Mouse (Mus musculus): ENCODE measurements around the gene Olfml3.

Olfml3 gene

DNA sequence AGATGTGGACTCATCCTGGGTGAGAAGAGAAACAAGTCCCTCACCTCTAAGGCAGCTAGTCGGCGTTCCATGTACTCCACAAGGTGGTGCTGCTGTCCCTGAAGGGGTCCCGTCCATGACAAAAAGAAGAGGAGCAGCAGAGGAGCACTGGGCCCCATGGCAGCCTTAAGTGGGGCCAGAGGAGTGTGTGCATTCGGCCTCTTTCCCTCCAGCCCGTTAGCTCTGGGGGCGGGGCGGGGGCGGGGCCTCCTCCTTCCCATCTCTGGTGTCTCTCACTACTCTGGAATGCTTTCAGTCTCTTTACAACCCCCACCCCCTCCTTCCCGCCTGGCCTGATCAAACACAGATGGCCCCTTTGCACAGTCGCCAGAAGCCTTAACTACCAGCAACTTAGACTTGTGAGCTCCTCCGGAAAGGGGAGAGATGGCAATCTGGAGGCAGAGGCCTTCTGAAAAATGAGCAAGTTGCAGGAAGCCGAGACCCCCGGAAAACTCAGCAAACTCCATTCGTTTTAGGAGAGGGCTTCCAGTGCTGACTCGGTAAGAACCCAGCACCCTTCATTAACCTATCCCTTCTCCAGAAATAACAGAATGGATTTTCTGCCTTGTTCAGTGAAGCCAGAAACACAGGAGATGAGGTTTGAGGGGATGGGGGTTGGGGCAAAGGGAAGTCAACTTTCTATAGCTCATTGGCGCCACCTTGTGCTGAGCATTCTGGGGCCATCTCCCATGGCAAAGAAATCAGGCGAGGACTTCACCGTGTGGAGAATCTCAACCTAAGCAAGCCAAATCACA is at the start of gene Olfml3:
Gene Olfml3 (minus strand): TSS at position 224 of the 794 bp plus-strand sequence.
- DNase-seq (ENCODE audit: low spot score): peak; percentile 91

DNA sequence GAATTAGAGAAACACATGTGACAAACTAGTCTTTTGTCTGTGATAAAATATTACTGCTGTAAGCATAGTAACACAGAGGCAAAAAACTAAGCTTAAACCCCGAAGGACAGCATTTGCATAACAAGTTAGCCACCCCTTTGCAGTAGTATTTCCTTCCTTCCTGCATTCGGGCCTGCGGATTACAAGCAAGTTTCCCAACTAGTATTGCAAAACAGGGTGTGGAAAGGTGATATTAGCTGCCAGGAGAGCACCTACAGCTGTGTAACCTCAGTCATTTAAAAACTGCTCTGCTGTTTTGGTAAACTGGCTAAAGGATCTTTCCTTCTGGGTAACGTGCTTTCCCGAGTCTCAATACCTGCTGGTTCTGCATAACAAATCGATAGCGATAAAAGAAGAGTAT is 49.4 kb upstream of the Olfml3 start:
- no peak for DNase-seq (ENCODE audit: low spot score)

DNA sequence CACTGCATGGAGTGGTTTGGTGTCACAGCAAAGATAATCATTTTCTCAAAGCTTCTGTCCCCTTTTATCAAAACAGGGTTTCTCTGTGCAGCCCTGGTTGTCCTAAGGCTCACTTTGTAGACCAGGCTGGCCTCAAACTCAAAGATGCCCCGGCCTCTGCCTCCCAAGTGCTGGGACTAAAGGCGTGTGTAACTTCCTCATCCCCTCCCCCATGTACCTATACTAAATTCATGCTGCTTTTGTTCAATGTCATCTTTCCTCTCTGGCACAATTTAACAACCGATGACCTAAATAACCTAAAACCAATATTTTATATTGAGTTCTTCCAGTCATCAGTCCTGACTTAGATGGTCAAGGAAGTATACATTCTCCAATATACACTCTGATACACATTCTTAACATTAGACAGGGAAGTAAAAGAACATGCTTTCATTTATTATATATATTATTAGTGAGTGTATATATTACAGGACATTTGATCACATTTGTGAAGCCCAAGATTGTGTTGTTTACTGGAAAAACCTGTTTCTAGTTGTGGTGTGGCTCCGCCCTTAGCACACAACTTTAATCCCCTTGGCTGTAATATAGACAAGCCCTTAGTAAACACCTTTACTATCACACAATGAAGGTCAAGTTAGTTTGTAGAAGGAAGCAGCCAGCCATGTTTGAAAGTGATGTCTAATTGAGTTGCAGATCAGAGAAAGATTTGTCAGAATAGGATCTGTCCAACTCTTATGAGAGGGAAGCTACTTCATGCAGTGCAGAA is 45.2 kb upstream of the Olfml3 start:
- DNase-seq (ENCODE audit: low spot score): no peak

DNA sequence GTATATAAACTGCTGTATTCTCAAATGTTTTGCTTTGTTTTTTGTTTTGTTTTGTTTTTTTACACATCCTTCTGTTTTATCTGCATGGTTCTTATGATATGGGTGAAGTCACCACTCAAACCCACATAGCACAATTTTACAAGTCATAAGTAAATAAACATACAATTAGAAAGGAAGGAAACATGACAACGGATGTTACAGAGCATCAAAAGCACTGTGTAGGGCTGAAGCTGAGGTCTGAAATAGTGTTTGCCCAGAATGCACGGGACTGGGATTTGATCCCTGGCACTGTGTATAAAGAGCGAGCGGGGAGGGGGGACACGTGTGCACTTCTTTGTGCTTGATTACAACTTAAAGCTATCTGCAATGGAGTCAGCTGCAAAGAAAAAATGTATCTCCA is 43.0 kb upstream of the Olfml3 start:
- no peak for DNase-seq (ENCODE audit: low spot score)

DNA sequence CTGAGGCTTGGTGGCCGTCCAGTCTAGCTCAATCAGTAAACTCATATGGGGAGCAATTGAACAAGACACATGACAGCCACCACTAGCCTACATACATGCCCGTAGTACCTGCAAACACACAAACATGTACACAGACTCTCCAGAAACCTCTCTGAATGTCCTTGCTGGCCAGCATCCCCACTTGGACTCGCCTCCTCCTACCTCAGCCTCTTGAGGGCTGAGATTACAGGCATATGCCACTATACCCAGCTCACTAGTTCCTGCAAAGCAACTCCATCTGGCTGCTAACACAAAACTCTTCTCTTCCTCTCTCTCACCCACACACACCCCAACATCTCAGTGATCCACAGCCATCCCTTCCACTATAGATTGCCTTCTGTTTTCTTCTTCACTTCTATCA is 42.5 kb upstream of the Olfml3 start:
- no peak for DNase-seq (ENCODE audit: low spot score)

DNA sequence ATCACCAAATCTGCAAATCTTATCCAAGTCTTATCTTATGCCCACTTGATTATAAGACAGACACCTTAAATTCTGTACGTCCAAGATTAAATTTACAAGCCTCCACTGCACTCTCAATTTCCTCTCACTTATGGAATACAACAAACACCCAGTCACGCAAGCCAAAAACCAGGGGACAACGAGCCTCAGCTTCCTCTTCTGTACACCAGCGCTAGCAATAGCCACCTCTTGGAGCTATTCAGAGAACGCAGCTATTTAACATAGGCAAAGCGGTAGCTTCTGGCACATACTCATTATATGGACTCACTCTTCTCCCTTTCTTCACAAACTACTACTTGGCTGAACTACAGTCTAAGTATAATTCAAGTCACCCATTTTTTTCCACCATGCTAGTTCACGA is 41.4 kb upstream of the Olfml3 start:
- DNase-seq (ENCODE audit: low spot score): no peak

DNA sequence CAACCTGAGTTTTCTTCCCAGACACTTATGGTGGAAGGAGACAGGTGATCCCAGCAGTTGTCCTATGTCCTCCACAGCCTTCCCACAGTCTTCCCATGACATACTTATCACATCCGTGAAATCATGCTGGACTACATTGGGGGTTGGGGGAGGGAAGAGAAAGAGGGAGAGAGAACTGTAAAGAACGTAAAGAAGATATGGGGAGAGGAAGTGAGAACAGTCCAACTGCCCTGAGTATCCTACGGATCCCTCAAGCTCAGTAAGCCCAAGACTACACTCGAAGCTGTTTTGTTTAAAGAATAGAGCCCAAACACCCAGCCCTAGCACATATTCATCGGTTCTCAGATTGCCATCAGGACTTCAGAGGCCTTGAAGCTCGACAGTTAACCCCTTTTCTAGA is 40.9 kb upstream of the Olfml3 start:
- no peak for DNase-seq (ENCODE audit: low spot score)

DNA sequence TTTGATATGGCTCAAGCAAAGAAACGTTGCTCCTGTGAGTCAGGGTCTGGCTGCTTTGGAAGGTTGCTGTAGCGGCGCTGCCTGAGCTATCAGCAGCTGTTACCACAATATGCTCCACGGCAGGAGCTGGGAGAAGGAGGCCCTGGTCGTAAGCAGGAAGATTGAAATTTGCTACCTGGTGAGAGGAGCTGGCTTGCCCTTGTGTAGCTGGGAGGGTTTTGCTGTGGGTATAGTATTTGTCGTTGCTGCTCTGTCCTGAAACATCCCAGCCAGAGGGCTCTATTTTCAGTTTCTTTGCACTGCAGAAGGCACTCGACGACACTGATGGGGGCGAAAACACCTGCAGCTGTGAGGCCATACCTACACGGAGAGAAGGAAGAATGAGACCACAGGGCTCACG is 40.1 kb upstream of the Olfml3 start:
- DNase-seq (ENCODE audit: low spot score): no peak

DNA sequence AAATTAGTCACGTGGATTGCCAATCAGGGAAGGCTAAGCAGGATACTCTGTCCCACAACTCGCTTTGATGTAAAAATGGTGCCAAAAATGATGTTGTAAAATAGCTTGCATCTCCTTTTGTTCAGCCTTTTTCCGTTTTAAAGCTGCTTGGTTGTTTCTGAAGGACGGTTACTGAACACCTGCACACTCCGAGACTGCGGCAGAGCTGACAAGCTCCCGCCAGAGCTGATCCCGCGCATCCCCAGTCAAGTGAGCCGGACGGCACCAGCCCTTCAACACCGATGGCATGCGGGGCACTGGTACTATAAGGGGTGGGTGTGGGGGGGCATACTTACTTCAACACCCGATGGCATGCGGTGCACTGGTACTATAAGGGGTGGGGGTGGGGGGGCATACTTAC is 36.2 kb upstream of the Olfml3 start:
- DNase-seq (ENCODE audit: low spot score): no peak

DNA sequence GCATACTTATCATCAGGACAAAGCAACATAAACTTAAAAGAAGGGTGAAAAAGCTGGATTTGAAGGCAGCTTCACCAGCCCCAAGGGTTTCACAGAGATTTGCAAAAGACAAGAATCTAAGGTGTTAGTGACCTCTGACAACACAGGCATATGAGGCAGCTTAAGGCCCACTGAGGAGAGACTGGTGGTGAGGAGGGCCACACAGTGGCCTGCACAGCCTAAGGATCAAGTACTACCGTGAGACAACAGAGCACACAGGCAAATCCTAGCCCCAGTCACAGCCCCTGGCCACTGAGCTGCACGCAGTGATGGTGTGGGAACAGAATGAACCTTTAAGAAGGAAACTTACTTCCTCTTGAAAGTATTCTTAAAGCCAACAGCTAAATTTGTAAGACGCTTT is 35.7 kb upstream of the Olfml3 start:
- no peak for DNase-seq (ENCODE audit: low spot score)

DNA sequence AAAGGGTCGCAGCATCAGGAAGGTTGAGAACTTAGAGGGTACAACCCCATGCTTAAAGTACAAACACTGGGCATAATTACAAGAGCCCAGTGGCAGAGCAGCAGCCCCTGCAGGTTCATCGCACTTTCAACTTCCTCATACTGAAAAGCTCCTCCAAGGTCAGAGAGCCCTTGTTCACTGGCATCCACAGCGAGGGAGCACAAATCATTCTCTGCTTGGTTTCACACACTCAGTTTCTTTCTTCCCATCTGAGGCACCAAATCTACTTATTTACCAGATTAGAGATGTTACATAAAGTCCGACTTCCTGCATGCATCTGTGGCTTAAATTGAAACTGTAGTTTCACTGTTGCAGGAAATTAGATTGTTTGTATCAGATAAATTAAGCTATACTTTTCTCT is 35.0 kb upstream of the Olfml3 start:
- DNase-seq (ENCODE audit: low spot score): no peak

DNA sequence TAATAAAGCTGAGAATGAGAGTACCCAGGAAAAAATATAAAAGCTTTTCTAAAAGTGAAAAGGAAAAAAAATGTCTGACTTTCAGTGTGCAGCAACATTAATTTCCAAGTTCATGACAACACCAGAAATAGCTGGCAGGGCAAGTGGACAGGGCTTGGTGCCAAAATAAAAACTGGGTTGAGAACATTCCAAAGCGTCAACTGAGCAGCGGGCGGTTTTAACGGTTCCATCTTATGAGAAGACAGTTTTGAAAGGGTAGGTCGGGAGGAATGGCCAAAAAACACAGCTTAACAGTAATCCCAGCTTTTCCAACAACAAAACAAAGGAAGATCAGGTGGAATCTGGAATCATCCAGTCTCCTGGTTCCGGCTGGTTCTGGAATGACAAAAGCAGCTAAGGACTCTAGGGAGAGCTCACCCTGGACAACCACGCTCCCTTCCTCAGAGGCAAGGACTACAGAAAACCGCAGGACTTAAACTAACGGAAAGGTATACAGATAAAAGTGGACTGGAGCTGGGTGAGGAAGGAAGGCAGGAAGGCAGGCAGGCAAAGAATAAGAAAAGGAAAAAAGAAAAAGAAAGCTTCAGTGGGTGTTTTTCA is 33.8 kb upstream of the Olfml3 start:
- DNase-seq (ENCODE audit: low spot score): no peak

DNA sequence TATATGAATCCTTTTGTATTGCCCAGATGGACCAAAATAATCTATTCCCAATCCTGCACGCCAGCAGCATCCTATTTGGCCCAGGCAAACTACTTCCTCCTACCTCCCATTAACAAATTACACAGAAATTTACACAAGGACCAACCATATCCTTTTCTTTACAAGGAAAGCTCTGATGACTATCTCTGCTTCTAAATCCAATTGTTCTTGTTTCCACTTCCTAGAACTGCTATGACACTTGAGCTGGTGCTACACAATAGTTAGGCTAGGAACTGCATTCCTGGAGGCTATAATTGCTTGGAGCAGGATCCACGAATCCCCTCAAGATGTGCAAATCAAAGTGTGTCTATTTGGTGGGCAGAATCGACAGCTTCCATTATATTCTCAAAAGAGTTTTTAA is 29.0 kb upstream of the Olfml3 start:
- DNase-seq (ENCODE audit: low spot score): no peak

DNA sequence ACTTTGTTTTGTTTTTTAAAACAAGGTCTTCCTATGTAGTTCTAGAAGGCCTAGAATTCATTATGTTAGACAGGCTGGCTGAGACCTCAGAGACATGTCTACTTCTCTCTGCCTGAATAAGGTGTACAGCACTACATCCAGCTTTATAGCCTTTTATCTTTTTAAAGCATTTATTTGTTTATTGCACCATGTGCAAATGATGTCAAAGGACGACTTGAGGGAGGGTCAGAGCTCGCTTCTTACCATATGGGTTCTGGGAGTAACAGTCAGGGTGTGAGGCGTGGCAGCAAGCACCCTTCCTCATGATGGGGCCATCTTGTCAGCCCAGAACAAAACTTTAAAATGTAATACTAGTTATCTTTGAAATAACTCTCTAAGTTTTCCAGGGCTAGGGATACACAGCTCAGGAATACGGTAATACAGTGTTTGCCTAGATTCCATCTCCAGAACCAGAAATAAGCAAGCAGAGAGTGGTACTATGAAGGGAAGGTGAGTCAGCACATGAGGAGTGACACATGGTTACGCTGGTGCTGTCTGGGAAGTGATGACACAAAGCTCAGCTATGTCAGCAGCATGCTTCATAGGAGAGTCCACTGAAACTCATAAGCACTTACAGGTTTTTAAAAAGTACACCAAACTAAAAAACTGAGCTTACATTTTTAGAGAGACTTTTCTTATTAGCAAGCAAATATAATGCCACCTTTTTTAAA is 21.6 kb upstream of the Olfml3 start:
- DNase-seq (ENCODE audit: low spot score): no peak

DNA sequence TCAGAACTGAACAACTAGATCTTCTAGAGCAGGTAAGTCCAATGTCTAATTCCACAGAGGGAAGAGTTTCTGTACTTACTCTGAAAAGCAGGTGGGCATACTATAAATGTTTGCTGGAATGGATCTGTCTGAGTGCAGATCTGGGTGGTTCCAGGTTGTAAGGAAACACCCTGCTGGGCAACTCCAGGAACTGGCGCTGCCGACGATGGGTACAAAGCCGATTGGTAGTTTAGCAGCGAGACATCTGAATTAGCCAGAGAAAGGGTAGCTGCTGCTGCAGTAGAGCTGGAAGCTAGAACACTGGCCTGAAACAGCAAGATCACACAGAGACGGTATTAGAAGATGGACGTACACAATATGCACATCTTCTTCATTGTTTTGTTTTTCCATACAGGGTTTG is 20.7 kb upstream of the Olfml3 start:
- no peak for DNase-seq (ENCODE audit: low spot score)

DNA sequence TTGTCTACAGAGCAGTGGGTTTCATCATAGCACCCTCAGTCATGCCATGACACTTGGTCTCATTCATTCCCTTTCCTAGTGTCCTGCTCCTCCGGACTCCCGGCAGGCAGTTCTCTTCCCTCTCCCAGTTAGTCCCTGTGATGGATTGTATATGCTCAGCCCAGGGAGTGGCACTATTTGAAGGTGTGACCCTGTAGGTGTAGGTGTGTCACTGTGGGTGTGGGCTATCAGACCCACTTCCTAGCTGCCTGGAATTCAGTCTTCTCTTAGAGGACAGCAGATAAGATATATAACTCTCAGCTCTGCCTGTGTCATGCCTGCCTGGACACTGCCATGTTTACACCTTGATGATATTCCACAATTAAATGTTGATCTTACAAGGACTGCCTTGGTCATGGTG is 19.1 kb upstream of the Olfml3 start:
- no peak for DNase-seq (ENCODE audit: low spot score)

DNA sequence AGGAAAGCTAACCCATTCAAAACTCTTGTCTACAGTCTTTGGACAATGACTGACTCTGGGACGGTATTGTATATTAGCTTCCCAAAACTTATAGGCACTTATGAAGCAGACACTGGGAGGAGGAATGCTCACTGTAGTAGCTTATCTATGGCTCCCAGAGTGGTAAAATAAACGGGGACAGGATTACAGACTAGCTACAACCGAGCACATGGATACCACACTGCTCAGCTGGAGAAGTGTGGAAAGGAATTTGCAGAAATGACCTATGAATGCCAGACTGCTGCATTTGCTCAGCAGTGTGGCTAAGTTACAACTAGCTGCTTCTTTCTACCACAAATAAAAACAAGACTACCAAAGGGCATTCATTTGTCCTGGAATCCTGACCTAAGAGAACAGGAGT is 17.6 kb upstream of the Olfml3 start:
- DNase-seq (ENCODE audit: low spot score): no peak

DNA sequence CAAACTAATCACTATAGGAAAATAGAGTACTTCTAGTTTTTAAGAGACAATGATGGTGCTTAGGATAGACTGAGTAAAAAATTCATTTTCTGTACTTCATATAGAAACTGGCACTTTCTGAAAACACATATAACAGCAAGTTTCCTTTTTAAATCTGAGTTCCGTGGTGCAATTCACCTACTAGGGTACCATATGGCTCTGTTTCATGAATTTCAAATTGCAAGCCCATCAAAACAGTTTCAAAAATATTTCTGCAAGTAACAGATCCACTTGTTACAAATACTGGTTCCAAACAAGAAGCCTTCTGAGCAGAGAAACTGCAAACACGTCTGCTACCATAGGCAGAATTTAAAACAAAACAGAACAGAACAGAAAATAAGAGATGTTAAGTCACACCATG is 13.8 kb upstream of the Olfml3 start:
- DNase-seq (ENCODE audit: low spot score): no peak

DNA sequence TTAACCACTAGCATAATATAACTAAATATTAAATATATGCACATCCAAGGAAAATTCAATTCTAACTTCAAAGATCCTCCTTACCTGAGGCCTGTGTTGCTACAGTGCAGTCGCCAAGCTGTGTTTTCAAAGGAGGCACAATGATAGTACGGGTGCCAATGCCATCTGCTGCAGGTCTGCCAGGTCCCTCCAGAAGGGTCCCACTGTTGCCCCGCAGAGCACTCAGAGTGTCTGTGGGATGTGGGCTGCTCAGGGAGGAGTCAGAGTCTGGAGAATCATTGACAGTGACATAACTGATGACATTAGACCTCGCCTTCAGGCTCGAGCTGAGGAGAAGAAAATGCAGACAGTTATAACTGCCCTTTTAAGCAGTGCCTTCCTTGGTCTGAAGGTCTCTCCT is 8.9 kb upstream of the Olfml3 start:
- no peak for DNase-seq (ENCODE audit: low spot score)

DNA sequence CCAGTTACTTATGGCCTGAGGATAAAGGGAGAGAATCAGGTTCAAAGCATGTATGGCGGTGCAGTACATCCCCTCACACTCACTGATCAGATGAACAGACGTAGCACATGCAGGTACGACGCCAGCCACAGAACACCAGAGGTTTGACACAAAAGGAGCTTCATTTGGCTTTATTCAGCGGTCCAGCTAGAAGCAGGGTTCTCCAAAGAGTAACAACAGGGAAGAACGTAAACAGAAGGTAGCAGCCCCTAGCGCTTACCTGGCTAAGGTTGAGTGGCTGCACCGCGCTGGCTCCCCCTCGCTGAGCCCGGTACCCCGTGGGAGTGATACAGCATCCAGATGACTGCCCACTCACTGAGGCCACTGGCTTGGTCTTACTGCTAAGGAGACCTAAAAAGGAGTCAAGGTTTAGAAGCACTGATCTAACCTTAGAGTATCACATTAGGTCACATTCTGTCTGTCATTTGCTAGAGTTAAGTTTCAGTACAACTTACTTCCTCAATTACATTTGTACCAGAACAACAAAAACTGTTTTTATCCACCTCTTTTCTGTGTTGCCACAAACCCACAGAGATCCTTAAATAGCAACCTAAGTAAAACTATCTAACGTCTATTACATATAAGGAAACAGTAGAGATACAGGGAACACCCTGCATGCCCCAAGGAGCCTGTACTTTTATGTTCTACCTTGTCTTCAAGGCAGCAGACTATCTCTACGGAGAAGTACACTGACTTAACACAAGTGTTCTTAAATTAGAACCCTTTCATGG is 7.4 kb upstream of the Olfml3 start:
- no peak for DNase-seq (ENCODE audit: low spot score)

DNA sequence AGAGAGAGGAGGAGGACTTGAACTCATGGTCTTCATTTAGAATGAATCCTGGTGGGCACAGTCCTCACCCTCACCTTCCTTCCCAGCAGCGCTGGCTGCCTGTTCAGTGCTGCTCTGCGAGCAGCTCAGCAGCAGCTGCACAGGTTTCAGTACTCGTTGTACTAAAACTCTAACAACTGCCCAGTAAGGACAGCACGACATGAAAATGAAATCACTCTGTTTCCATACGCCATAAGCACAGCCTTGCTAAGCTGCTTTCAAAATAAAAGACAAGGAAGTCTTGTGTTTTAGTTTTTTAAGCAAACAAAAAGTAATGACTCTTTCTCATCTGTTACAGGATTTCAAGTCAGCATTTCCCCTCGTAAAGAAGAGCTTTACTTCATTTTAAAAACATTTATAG is 5.4 kb upstream of the Olfml3 start:
- no peak for DNase-seq (ENCODE audit: low spot score)

DNA sequence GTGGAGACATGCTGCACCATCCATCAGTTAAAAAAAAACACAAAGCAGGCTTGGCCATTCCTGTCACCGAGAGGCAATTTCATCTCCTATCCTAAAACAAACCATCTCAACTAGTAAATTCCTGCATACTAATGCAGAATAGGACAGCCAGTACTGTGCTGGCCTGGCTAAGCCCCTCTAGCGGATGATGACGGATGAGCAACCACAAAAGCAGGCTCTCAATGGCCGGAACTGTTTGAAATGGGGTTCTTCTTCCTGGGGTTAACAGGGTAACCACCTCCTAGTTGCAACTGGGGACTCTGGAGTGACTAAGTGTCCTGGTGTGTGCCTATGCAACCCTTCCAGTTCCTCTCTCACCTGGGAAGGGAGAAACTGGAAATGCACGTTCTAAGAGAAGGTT is 2.5 kb upstream of the Olfml3 start:
- no peak for DNase-seq (ENCODE audit: low spot score)

Data from yolk sac, embryonic 10.5 days (tissue).